Mouse (Mus musculus): ENCODE measurements at regions not wholly inside any gene's neighbourhood (a gene's known extent, or its start where the extent isn't known, plus 50 kb on each side); places are given as distances from the start of the nearest gene placed in this dataset.

- H3K27me3 ChIP-seq (ENCODE audit: insufficient read depth, low read length) = no peaks in the 10 kb centered on the region
- H3K4me3 ChIP-seq (ENCODE audit: low read length) = no peak overlapping the region
- peaks cover 10% of the 10 kb centered on the region for H3K4me1 ChIP-seq (ENCODE audit: insufficient read depth, low read length)
- WGBS = 63% methylated on average over 7 of the region's 7 CpGs
- H3K4me2 ChIP-seq (replicated peaks; ENCODE audit: low read depth, low read length) = no peak overlapping the region
- no peak overlapping the region for H3K27ac ChIP-seq (ENCODE audit: low read length)
- peak; percentile 39; the same call in 1 of the 2 replicates for ATAC-seq (ENCODE audit: low FRiP score, low TSS enrichment)
- H3K36me3 ChIP-seq (ENCODE audit: insufficient read depth, low read length) = no peaks in the 10 kb centered on the region
- H3K9ac ChIP-seq (replicated peaks; ENCODE audit: low read length) = no peak overlapping the region
- no peaks in the 10 kb centered on the region for H3K9me3 ChIP-seq (ENCODE audit: low read length)
These were observed 313.8 kb upstream of the Clint1 start for GRCm38 (mm10) chr11:45538011-45538410.

GRCm38 (mm10) chr11:45539459-45539858, 312.4 kb upstream of the Clint1 start:
- Histone ChIP-seq H3K4me1 (ENCODE audit: insufficient read depth, low read length) (peaks cover 10% of the 10 kb centered on the region), H3K4me3 (ENCODE audit: low read length) (no peak overlapping the region), H3K9ac (replicated peaks; ENCODE audit: low read length) (no peak overlapping the region), H3K9me3 (ENCODE audit: low read length) (no peaks in the 10 kb centered on the region), H3K36me3 (ENCODE audit: insufficient read depth, low read length) (no peaks in the 10 kb centered on the region), H3K27ac (ENCODE audit: low read length) (no peak overlapping the region), H3K27me3 (ENCODE audit: insufficient read depth, low read length) (no peaks in the 10 kb centered on the region), H3K4me2 (replicated peaks; ENCODE audit: low read depth, low read length) (no peak overlapping the region)
- 35% methylated on average over 4 of the region's 4 CpGs for WGBS
- ATAC-seq (ENCODE audit: low FRiP score, low TSS enrichment) = peak; percentile 74; the same call in 1 of the 2 replicates

- no peak overlapping the region for H3K27ac ChIP-seq (ENCODE audit: low read length)
- no peaks in the 10 kb centered on the region for H3K4me1 ChIP-seq (ENCODE audit: insufficient read depth, low read length)
- no peaks in the 10 kb centered on the region for H3K9me3 ChIP-seq (ENCODE audit: low read length)
- no peaks in the 10 kb centered on the region for H3K36me3 ChIP-seq (ENCODE audit: insufficient read depth, low read length)
- no peaks in the 10 kb centered on the region for H3K27me3 ChIP-seq (ENCODE audit: insufficient read depth, low read length)
- 89% methylated on average over 3 of the region's 3 CpGs for WGBS
- H3K9ac ChIP-seq (replicated peaks; ENCODE audit: low read length) = no peak overlapping the region
- no peak overlapping the region for H3K4me3 ChIP-seq (ENCODE audit: low read length)
- no peak for ATAC-seq (ENCODE audit: low FRiP score, low TSS enrichment)
- no peak overlapping the region for H3K4me2 ChIP-seq (replicated peaks; ENCODE audit: low read depth, low read length)
These were observed 307.3 kb upstream of the Clint1 start for GRCm38 (mm10) chr11:45544531-45544930.

- whole genome bisulfite sequencing = 75% methylated on average over 11 of the region's 11 CpGs
- H3K4me1 ChIP-seq (ENCODE audit: insufficient read depth, low read length) = no peaks in the 10 kb centered on the region
- no peak overlapping the region for H3K9ac ChIP-seq (replicated peaks; ENCODE audit: low read length)
- H3K36me3 ChIP-seq (ENCODE audit: insufficient read depth, low read length) = no peaks in the 10 kb centered on the region
- no peak overlapping the region for H3K4me3 ChIP-seq (ENCODE audit: low read length)
- H3K27ac ChIP-seq (ENCODE audit: low read length) = no peak overlapping the region
- no peak overlapping the region for H3K4me2 ChIP-seq (replicated peaks; ENCODE audit: low read depth, low read length)
- no peak for ATAC-seq (ENCODE audit: low FRiP score, low TSS enrichment)
- H3K27me3 ChIP-seq (ENCODE audit: insufficient read depth, low read length) = peaks cover 5% of the 10 kb centered on the region; the same call in 1 of the 2 replicates
- no peaks in the 10 kb centered on the region for H3K9me3 ChIP-seq (ENCODE audit: low read length)
These were observed 305.8 kb upstream of the Clint1 start for GRCm38 (mm10) chr11:45545896-45546626.

GRCm38 (mm10) chr11:45546861-45547260, 305.0 kb upstream of the Clint1 start:
- WGBS = 85% methylated on average over 2 of the region's 2 CpGs
- H3K4me2 ChIP-seq (replicated peaks; ENCODE audit: low read depth, low read length) = no peak overlapping the region

GRCm38 (mm10) chr11:45550376-45550775, 301.5 kb upstream of the Clint1 start:
- Histone ChIP-seq H3K27me3 (ENCODE audit: insufficient read depth, low read length) (peaks cover 5% of the 10 kb centered on the region; the same call in 1 of the 2 replicates), H3K9me3 (ENCODE audit: low read length) (no peaks in the 10 kb centered on the region), H3K4me3 (ENCODE audit: low read length) (no peak overlapping the region), H3K9ac (replicated peaks; ENCODE audit: low read length) (no peak overlapping the region), H3K36me3 (ENCODE audit: insufficient read depth, low read length) (no peaks in the 10 kb centered on the region), H3K4me1 (ENCODE audit: insufficient read depth, low read length) (no peaks in the 10 kb centered on the region), H3K27ac (ENCODE audit: low read length) (no peak overlapping the region), H3K4me2 (replicated peaks; ENCODE audit: low read depth, low read length) (0 out of 2 replicates have a peak overlapping the region, but pooled peaks have one; percentile 1)
- 16% methylated on average over 7 of the region's 7 CpGs for WGBS
- ATAC-seq (ENCODE audit: low FRiP score, low TSS enrichment) = no peak

More at GRCm38 (mm10) chr11:45546861-45547260, 305.0 kb upstream of the Clint1 start:
- peaks cover 5% of the 10 kb centered on the region; the same call in 1 of the 2 replicates for H3K27me3 ChIP-seq (ENCODE audit: insufficient read depth, low read length)
- H3K9me3 ChIP-seq (ENCODE audit: low read length) = no peaks in the 10 kb centered on the region
- no peak overlapping the region for H3K4me3 ChIP-seq (ENCODE audit: low read length)
- ATAC-seq (ENCODE audit: low FRiP score, low TSS enrichment) = no peak
- H3K9ac ChIP-seq (replicated peaks; ENCODE audit: low read length) = no peak overlapping the region
- no peaks in the 10 kb centered on the region for H3K36me3 ChIP-seq (ENCODE audit: insufficient read depth, low read length)
- no peaks in the 10 kb centered on the region for H3K4me1 ChIP-seq (ENCODE audit: insufficient read depth, low read length)
- H3K27ac ChIP-seq (ENCODE audit: low read length) = no peak overlapping the region

- Histone ChIP-seq H3K4me1 (ENCODE audit: insufficient read depth, low read length) (no peaks in the 10 kb centered on the region), H3K27ac (ENCODE audit: low read length) (no peak overlapping the region), H3K9me3 (ENCODE audit: low read length) (no peaks in the 10 kb centered on the region), H3K4me2 (replicated peaks; ENCODE audit: low read depth, low read length) (no peak overlapping the region), H3K4me3 (ENCODE audit: low read length) (no peak overlapping the region), H3K9ac (replicated peaks; ENCODE audit: low read length) (no peak overlapping the region), H3K27me3 (ENCODE audit: insufficient read depth, low read length) (no peaks in the 10 kb centered on the region), H3K36me3 (ENCODE audit: insufficient read depth, low read length) (no peaks in the 10 kb centered on the region)
- 60% methylated on average over 5 of the region's 5 CpGs for WGBS
- ATAC-seq (ENCODE audit: low FRiP score, low TSS enrichment) = no peak
These were observed 274.2 kb upstream of the Clint1 start for GRCm38 (mm10) chr11:45577469-45578154.

- Histone ChIP-seq H3K4me2 (replicated peaks; ENCODE audit: low read depth, low read length) (no peak overlapping the region), H3K9me3 (ENCODE audit: low read length) (no peaks in the 10 kb centered on the region), H3K4me3 (ENCODE audit: low read length) (no peak overlapping the region), H3K27ac (ENCODE audit: low read length) (no peak overlapping the region), H3K4me1 (ENCODE audit: insufficient read depth, low read length) (no peaks in the 10 kb centered on the region), H3K9ac (replicated peaks; ENCODE audit: low read length) (no peak overlapping the region), H3K36me3 (ENCODE audit: insufficient read depth, low read length) (no peaks in the 10 kb centered on the region), H3K27me3 (ENCODE audit: insufficient read depth, low read length) (no peaks in the 10 kb centered on the region)
- 63% methylated on average over 3 of the region's 3 CpGs for WGBS
- no peak for ATAC-seq (ENCODE audit: low FRiP score, low TSS enrichment)
These were observed 259.5 kb upstream of the Clint1 start for GRCm38 (mm10) chr11:45592335-45592734.

- no peak for ATAC-seq (ENCODE audit: low FRiP score, low TSS enrichment)
- Histone ChIP-seq H3K4me1 (ENCODE audit: insufficient read depth, low read length) (no peaks in the 10 kb centered on the region), H3K9me3 (ENCODE audit: low read length) (no peaks in the 10 kb centered on the region), H3K4me3 (ENCODE audit: low read length) (no peak overlapping the region), H3K36me3 (ENCODE audit: insufficient read depth, low read length) (no peaks in the 10 kb centered on the region), H3K27ac (ENCODE audit: low read length) (no peak overlapping the region), H3K27me3 (ENCODE audit: insufficient read depth, low read length) (no peaks in the 10 kb centered on the region), H3K9ac (replicated peaks; ENCODE audit: low read length) (no peak overlapping the region), H3K4me2 (replicated peaks; ENCODE audit: low read depth, low read length) (no peak overlapping the region)
- 45% methylated on average over 11 of the region's 11 CpGs for WGBS
These were observed 258.8 kb upstream of the Clint1 start for GRCm38 (mm10) chr11:45592890-45593642.
